Mouse (Mus musculus) liver, embryonic 13.5 days (tissue): ENCODE measurements at regions not wholly inside any gene's neighbourhood (a gene's known extent, or its start where the extent isn't known, plus 50 kb on each side); places are given as distances from the start of the nearest gene placed in this dataset.

ENCODE experiments used
- ATAC-seq: fragments of 200-750 bp; cut with Nextera tagmentation; 2 replicates; pipeline ENCODE4 v1.8.0; 2017; ENCODE audit warnings: low read depth, mild to moderate bottlenecking, moderate number of reproducible peaks, moderate library complexity
- DNase-seq: peaks from one replicate; pipeline ENCODE4 v3.0.0; 2022
- H3K27ac ChIP-seq: fragments of 300-500 bp; sonication (generic); 2 replicates; pipeline ENCODE4 v1.5.1; 2015; ENCODE audit warnings: moderate library complexity, mild to moderate bottlenecking, inconsistent platforms
- H3K27me3 ChIP-seq: fragments of 300-500 bp; sonication (generic); 2 replicates; pipeline ENCODE4 v1.6.1; 2015; ENCODE audit warnings: mild to moderate bottlenecking, inconsistent platforms
- H3K36me3 ChIP-seq: fragments of 300-500 bp; sonication (generic); 2 replicates; pipeline ENCODE4 v1.6.1; 2015; ENCODE audit warnings: mild to moderate bottlenecking, inconsistent platforms
- H3K4me1 ChIP-seq: fragments of 300-500 bp; sonication (generic); replicated peaks from 2 replicates; pipeline ENCODE4 v1.6.1; 2015; ENCODE audit warnings: inconsistent platforms
- H3K4me2 ChIP-seq: fragments of 300-500 bp; sonication (generic); 2 replicates; pipeline ENCODE4 v1.6.1; 2015; ENCODE audit warnings: inconsistent platforms, mild to moderate bottlenecking, moderate library complexity
- H3K4me3 ChIP-seq: fragments of 300-500 bp; sonication (generic); replicated peaks from 2 replicates; pipeline ENCODE4 v1.5.1; 2015; ENCODE audit warnings: mild to moderate bottlenecking, inconsistent platforms
- H3K9ac ChIP-seq: fragments of 300-500 bp; sonication (generic); 2 replicates; pipeline ENCODE4 v1.6.1; 2015; ENCODE audit warnings: mild to moderate bottlenecking, inconsistent platforms
- H3K9me3 ChIP-seq: fragments of 300-500 bp; sonication (generic); replicated peaks from 2 replicates; pipeline ENCODE4 v1.6.1; 2016; ENCODE audit warnings: inconsistent platforms
- WGBS: fragments of 180-500 bp; shearing (Covaris S2); methylation state at CpG from one replicate; pipeline ENCODE4 v1.1.7; 2015; ENCODE audit not compliant: insufficient replicate concordance; 5-methylcytosine and 5-hydroxymethylcytosine counted together

- H3K36me3 ChIP-seq = no peaks in the 10 kb centered on the region
- peaks cover 66% of the 10 kb centered on the region for H3K27me3 ChIP-seq
- peak overlapping the region; percentile 37 for H3K4me3 ChIP-seq
- no peak overlapping the region for H3K27ac ChIP-seq
- peak overlapping the region; percentile 56 for H3K4me2 ChIP-seq
- no peaks in the 10 kb centered on the region for H3K4me1 ChIP-seq
- no peak overlapping the region for H3K9ac ChIP-seq
- 12% methylated on average over 50 of the region's 69 CpGs for WGBS
- ATAC-seq = no peak
- H3K9me3 ChIP-seq = no peaks in the 10 kb centered on the region
- DNase-seq = no peak
Observed at GRCm38 (mm10) chrX:140277978-140278729, 63.9 kb upstream of the Frmpd3 start.

- WGBS = 7% methylated on average over 6 of the region's 6 CpGs
- Histone ChIP-seq H3K4me1 (no peaks in the 10 kb centered on the region), H3K4me2 (no peak overlapping the region), H3K9ac (no peak overlapping the region), H3K27me3 (peaks cover 65% of the 10 kb centered on the region), H3K9me3 (no peaks in the 10 kb centered on the region), H3K4me3 (no peak overlapping the region), H3K27ac (no peak overlapping the region), H3K36me3 (no peaks in the 10 kb centered on the region)
- ATAC-seq (no peak), DNase-seq (no peak)
Observed at GRCm38 (mm10) chrX:140279266-140279665, 62.8 kb upstream of the Frmpd3 start.

GRCm38 (mm10) chrX:140280016-140280415 lies 62.0 kb upstream of the Frmpd3 start:
- H3K4me3 ChIP-seq = no peak overlapping the region
- peaks cover 59% of the 10 kb centered on the region for H3K27me3 ChIP-seq
- no peak for DNase-seq

More at GRCm38 (mm10) chrX:140280016-140280415, 62.0 kb upstream of the Frmpd3 start:
- no peak overlapping the region for H3K27ac ChIP-seq
- no peak overlapping the region for H3K4me2 ChIP-seq
- H3K9ac ChIP-seq = no peak overlapping the region
- no peaks in the 10 kb centered on the region for H3K36me3 ChIP-seq
- ATAC-seq = peak; percentile 54; the same call in 1 of the 2 replicates
- WGBS = 14% methylated on average over 12 of the region's 12 CpGs
- no peaks in the 10 kb centered on the region for H3K4me1 ChIP-seq
- H3K9me3 ChIP-seq = no peaks in the 10 kb centered on the region
